Mouse (Mus musculus): Measurements from ENCODE around the gene Gm5129.
A peak's percentile ranks its signal among the peaks of the same experiment; 100 is the strongest.
"Not testable (repeated sequence)": the region's sequence is repeated elsewhere in the genome, so short reads cannot be mapped to it uniquely, and the experiment has no call there.

The Gm5129 gene

GRCm38 (mm10) chr5:29735557-29736061, at the start of gene Gm5129, which contains the start of gene Dnajb6:
TSS of gene Gm5129 (minus strand) at chr5:29735936.
TSS of gene Dnajb6 (plus strand) at chr5:29735688.
- DNase-seq (ENCODE audit: low read depth), result peak; percentile 98

GRCm38 (mm10) chr5:29784906-29785305, 49.2 kb upstream of the Gm5129 start:
- not testable (repeated sequence) for DNase-seq (ENCODE audit: low read depth)

- no peak for DNase-seq (ENCODE audit: low read depth)
Measured at GRCm38 (mm10) chr5:29782261-29782660, 46.5 kb upstream of the Gm5129 start.

GRCm38 (mm10) chr5:29779733-29780132, 44.0 kb upstream of the Gm5129 start:
- not testable (repeated sequence) for DNase-seq (ENCODE audit: low read depth)

GRCm38 (mm10) chr5:29778029-29778428, 42.3 kb upstream of the Gm5129 start:
- no peak for DNase-seq (ENCODE audit: low read depth)

GRCm38 (mm10) chr5:29775437-29775836, 39.7 kb upstream of the Gm5129 start:
- no peak for DNase-seq (ENCODE audit: low read depth)

GRCm38 (mm10) chr5:29773460-29774150, 37.9 kb upstream of the Gm5129 start:
- no peak for DNase-seq (ENCODE audit: low read depth)

- DNase-seq (ENCODE audit: low read depth), result no peak
Measured at GRCm38 (mm10) chr5:29772651-29773330, 37.1 kb upstream of the Gm5129 start.

GRCm38 (mm10) chr5:29772038-29772437, 36.3 kb upstream of the Gm5129 start:
- DNase-seq (ENCODE audit: low read depth), result no peak

GRCm38 (mm10) chr5:29770935-29771334, 35.2 kb upstream of the Gm5129 start:
- DNase-seq (ENCODE audit: low read depth), result no peak

- DNase-seq (ENCODE audit: low read depth), result no peak
Measured at GRCm38 (mm10) chr5:29759318-29759717, 23.6 kb upstream of the Gm5129 start.

- DNase-seq (ENCODE audit: low read depth), result no peak
Measured at GRCm38 (mm10) chr5:29752894-29753293, 17.2 kb upstream of the Gm5129 start.

GRCm38 (mm10) chr5:29751306-29751705, 15.6 kb upstream of the Gm5129 start:
- DNase-seq (ENCODE audit: low read depth), result no peak

GRCm38 (mm10) chr5:29747661-29748060, 11.9 kb upstream of the Gm5129 start:
- DNase-seq (ENCODE audit: low read depth), result no peak

GRCm38 (mm10) chr5:29741093-29741492, 5.4 kb upstream of the Gm5129 start:
- no peak for DNase-seq (ENCODE audit: low read depth)

GRCm38 (mm10) chr5:29740651-29741050, 4.9 kb upstream of the Gm5129 start:
- DNase-seq (ENCODE audit: low read depth), result no peak

- DNase-seq (ENCODE audit: low read depth), result peak; percentile 71
Measured at GRCm38 (mm10) chr5:29738076-29738475, 2.3 kb upstream of the Gm5129 start.

- DNase-seq (ENCODE audit: low read depth), result peak; percentile 43
Measured at GRCm38 (mm10) chr5:29737471-29737870, 1.7 kb upstream of the Gm5129 start.

- peak; percentile 52 for DNase-seq (ENCODE audit: low read depth)
Measured at GRCm38 (mm10) chr5:29736942-29737341, 1.2 kb upstream of the Gm5129 start.

GRCm38 (mm10) chr5:29736073-29736900, 551 bp upstream of the Gm5129 start:
- DNase-seq (ENCODE audit: low read depth), result no peak

GRCm38 (mm10) chr5:29734831-29735510, 765 bp downstream of the Gm5129 start:
- DNase-seq (ENCODE audit: low read depth), result no peak

GRCm38 (mm10) chr5:29726070-29726469, 9.7 kb downstream of the Gm5129 start:
- DNase-seq (ENCODE audit: low read depth), result not testable (repeated sequence)

All from induced T-regulatory cell, adult 2 months (primary cell).